Mouse (Mus musculus) liver, adult 2 months (tissue): ENCODE data around the gene Fbxo44. TPM values are rescaled to one million over a fixed set of nuclear protein-coding genes. Genes with fewer than 3 reads are reported as not detected.

ENCODE experiments used
- DNase-seq: peaks from one replicate; pipeline ENCODE4 v3.0.0-alpha.2; 2011; ENCODE audit warnings: low read depth, low spot score; ENCODE audit errors: extremely low read depth
- H3K27ac ChIP-seq: fragments of 200-500 bp; replicated peaks from 2 replicates; pipeline ENCODE4 v1.5.1; 2012; ENCODE audit warnings: low read depth, mild to moderate bottlenecking, control low read depth, inconsistent platforms, low read length; ENCODE audit not compliant: insufficient read depth
- H3K27me3 ChIP-seq: fragments of 200-500 bp; 2 replicates; pipeline ENCODE4 v1.6.1; 2012; ENCODE audit warnings: mild to moderate bottlenecking, moderate library complexity, low read length, inconsistent platforms; ENCODE audit not compliant: control insufficient read depth, insufficient read depth
- H3K36me3 ChIP-seq: fragments of 200-500 bp; 2 replicates; pipeline ENCODE4 v1.6.1; 2012; ENCODE audit warnings: low read length, inconsistent platforms; ENCODE audit not compliant: control insufficient read depth, insufficient read depth
- H3K4me1 ChIP-seq: fragments of 200-500 bp; 2 replicates; pipeline ENCODE4 v1.6.1; 2011; ENCODE audit warnings: low read length; ENCODE audit not compliant: control insufficient read depth, insufficient read depth
- H3K4me3 ChIP-seq: fragments of 200-500 bp; 2 replicates; pipeline ENCODE4 v1.5.1; 2011; ENCODE audit warnings: low read depth, mild to moderate bottlenecking, control low read depth, low read length, moderate library complexity; ENCODE audit not compliant: insufficient read depth
- H3K79me2 ChIP-seq: fragments of 200-500 bp; 2 replicates; pipeline ENCODE4 v1.6.1; 2012; ENCODE audit warnings: inconsistent platforms, mild to moderate bottlenecking, low read length, moderate library complexity; ENCODE audit not compliant: control insufficient read depth, insufficient read depth
- H3K9ac ChIP-seq: fragments of 200-500 bp; 2 replicates; pipeline ENCODE4 v1.6.1; 2012; ENCODE audit warnings: low read depth, mild to moderate bottlenecking, control low read depth, inconsistent platforms, low read length
- CTCF ChIP-seq: fragments of 200-500 bp; IDR thresholded peaks from 2 replicates; pipeline ENCODE4 v1.5.1; 2011; ENCODE audit warnings: low read depth, low read length, control low read depth
- POLR2A ChIP-seq: fragments of 200-500 bp; IDR thresholded peaks from 2 replicates; pipeline ENCODE4 v1.6.1; 2011; ENCODE audit warnings: low read length, control low read depth; ENCODE audit not compliant: insufficient read depth; ENCODE audit errors: extremely low read depth
- WGBS: fragments of 180-500 bp; shearing (Covaris S2); methylation state at CpG from one replicate; pipeline ENCODE4 v1.1.7; 2018; 5-methylcytosine and 5-hydroxymethylcytosine counted together
- polyA plus RNA-seq: library from polyadenylated mRNA; depleted of rRNA; stranded (reverse); fragments of >200 nt; gene quantifications from 2 replicates; pipeline ENCODE4 v1.2.3, GENCODE M21; 2012; rRNA removed
- total RNA-seq: library from RNA; depleted of rRNA; stranded (reverse); fragments of >200 nt; gene quantifications from 2 replicates; pipeline ENCODE4 v1.2.3, GENCODE M21; 2014; rRNA removed

Fbxo44 gene
- total and polyA plus RNA-seq, 2 experiments: 2.2 to 2.7 TPM

GRCm38 (mm10) chr4:148104146-148104545 lies 56.1 kb downstream of the Fbxo44 start:
- Histone ChIP-seq H3K4me1 (no peaks in the 10 kb centered on the region), H3K4me3 (no peak overlapping the region), H3K79me2 (no peaks in the 10 kb centered on the region), H3K27ac (no peak overlapping the region), H3K36me3 (no peaks in the 10 kb centered on the region), H3K9ac (no peak overlapping the region), H3K27me3 (peaks cover 3% of the 10 kb centered on the region; the same call in 1 of the 2 replicates)
- WGBS: 100% methylated on average over 3 of the region's 3 CpGs
- no peak for DNase-seq
- TF ChIP-seq POLR2A (no peak), CTCF (no peak)

Other genes starting within 250 kb of the Fbxo44 start
- gene Plod1, start 223.7 kb downstream of the Fbxo44 start, total RNA-seq: 24.5 and 27.3 TPM in 2 replicates
- gene Plod1, start 223.7 kb downstream of the Fbxo44 start, polyA plus RNA-seq: 32.9 and 38.3 TPM in 2 replicates
- 13.5 and 16.8 TPM in 2 replicates for gene 2510039O18Rik, start 219.6 kb downstream of the Fbxo44 start, total RNA-seq
- 36.6 and 40.1 TPM in 2 replicates for gene 2510039O18Rik, start 219.6 kb downstream of the Fbxo44 start, polyA plus RNA-seq
- not detected in 2 replicates for gene Nppb, start 174.7 kb downstream of the Fbxo44 start, total RNA-seq
- not detected in 2 replicates for gene Nppb, start 174.7 kb downstream of the Fbxo44 start, polyA plus RNA-seq
- not detected in 2 replicates for gene Nppa, start 159.8 kb downstream of the Fbxo44 start, total RNA-seq
- not detected in 2 replicates for gene Nppa, start 159.8 kb downstream of the Fbxo44 start, polyA plus RNA-seq
- 1.8 and 2.8 TPM in 2 replicates for gene Clcn6, start 121.7 kb downstream of the Fbxo44 start, total RNA-seq
- gene Clcn6, start 121.7 kb downstream of the Fbxo44 start, polyA plus RNA-seq: 2.0 and 5.3 TPM in 2 replicates
- gene Mthfr, start 121.4 kb downstream of the Fbxo44 start, total RNA-seq: 4.1 and 6.2 TPM in 2 replicates
- 11.8 and 12.9 TPM in 2 replicates for gene Mthfr, start 121.4 kb downstream of the Fbxo44 start, polyA plus RNA-seq
- gene Agtrap, start 72.5 kb downstream of the Fbxo44 start, total RNA-seq: 2.1 and 2.4 TPM in 2 replicates
- 3.7 TPM in 2 replicates for gene Agtrap, start 72.5 kb downstream of the Fbxo44 start, polyA plus RNA-seq
- 8.1 and 8.9 TPM in 2 replicates for gene Mad2l2, start 30.1 kb downstream of the Fbxo44 start, total RNA-seq
- gene Mad2l2, start 30.1 kb downstream of the Fbxo44 start, polyA plus RNA-seq: 49.6 and 58.5 TPM in 2 replicates
- not detected in 2 replicates for gene Draxin, start 29.8 kb downstream of the Fbxo44 start, total RNA-seq
- gene Draxin, start 29.8 kb downstream of the Fbxo44 start, polyA plus RNA-seq: not detected in 2 replicates
- 35.0 and 38.7 TPM in 2 replicates for gene Fbxo6, start 8.3 kb downstream of the Fbxo44 start, total RNA-seq
- 91.9 and 97.2 TPM in 2 replicates for gene Fbxo6, start 8.3 kb downstream of the Fbxo44 start, polyA plus RNA-seq
- 0.18 TPM in 1 of 2 replicates, not detected in the other for gene Fbxo2, start 139 bp upstream of the Fbxo44 start, total RNA-seq
- 0.14 and 0.23 TPM in 2 replicates for gene Fbxo2, start 139 bp upstream of the Fbxo44 start, polyA plus RNA-seq
- gene Disp3, start 127.5 kb upstream of the Fbxo44 start, total RNA-seq: not detected in 2 replicates
- gene Disp3, start 127.5 kb upstream of the Fbxo44 start, polyA plus RNA-seq: not detected in 2 replicates